Mouse (Mus musculus) erythroblast, embryonic 14.5 days (primary cell): Measurements from ENCODE around the gene Fam19a3. TPM values are rescaled to one million over a fixed set of nuclear protein-coding genes. Genes with fewer than 3 reads are reported as not detected.

ENCODE experiments used
- H3K27me3 ChIP-seq: 2 replicates; pipeline ENCODE4 v1.6.1; 2012; ENCODE audit warnings: inconsistent platforms; ENCODE audit not compliant: control insufficient read depth
- H3K36me3 ChIP-seq: 2 replicates; pipeline ENCODE4 v1.6.1; 2012; ENCODE audit warnings: mild to moderate bottlenecking, inconsistent platforms; ENCODE audit not compliant: control insufficient read depth
- H3K4me1 ChIP-seq: 2 replicates; pipeline ENCODE4 v1.6.1; 2012; ENCODE audit warnings: inconsistent platforms; ENCODE audit not compliant: control insufficient read depth
- H3K4me3 ChIP-seq: replicated peaks from 2 replicates; pipeline ENCODE3; 2012; ENCODE audit warnings: moderate library complexity, mild to moderate bottlenecking, inconsistent platforms
- H3K9me3 ChIP-seq: 2 replicates; pipeline ENCODE4 v1.6.1; 2012; ENCODE audit warnings: low read length, inconsistent platforms, mixed read lengths; ENCODE audit not compliant: control insufficient read depth
- GATA1 ChIP-seq: IDR thresholded peaks from 2 replicates; pipeline ENCODE4 v1.6.1; 2012; ENCODE audit warnings: low read length, inconsistent platforms, mixed read lengths
- TAL1 ChIP-seq: IDR thresholded peaks from 3 replicates; pipeline ENCODE4 v1.6.1; 2012; ENCODE audit warnings: low read length, inconsistent platforms, mixed read lengths
- polyA plus RNA-seq: library from polyadenylated mRNA; stranded (reverse); fragments of >175 nt; gene quantifications from 2 replicates; pipeline ENCODE4 v1.2.3, GENCODE M21; 2012

Gene Fam19a3
- polyA plus RNA-seq, 1 experiment = not detected

DNA sequence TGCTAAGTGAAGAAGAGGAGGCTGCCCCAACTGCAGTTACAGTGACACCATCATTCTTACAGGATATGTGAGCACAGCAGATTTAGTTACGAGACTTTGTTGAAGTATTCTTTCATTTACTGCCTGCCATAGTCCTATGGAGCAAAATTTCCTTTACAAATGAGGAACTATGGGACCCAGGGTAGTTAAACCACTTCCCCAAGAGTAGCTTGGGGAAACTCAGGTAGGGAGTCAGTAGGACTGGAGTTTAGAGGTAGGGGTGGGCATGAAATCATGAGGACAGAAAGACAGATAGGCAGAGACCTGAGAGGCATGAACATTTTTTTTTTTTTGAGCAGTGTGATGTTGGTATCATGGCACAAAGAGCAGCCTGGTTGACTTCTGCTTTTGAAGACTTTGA lies 37.8 kb downstream of the Fam19a3 start:
- no peaks in the 10 kb centered on the region for H3K36me3 ChIP-seq
- H3K4me3 ChIP-seq = no peak overlapping the region
- H3K4me1 ChIP-seq = no peaks in the 10 kb centered on the region
- TF ChIP-seq TAL1 = no peak
- TF ChIP-seq GATA1 = no peak
- no peaks in the 10 kb centered on the region for H3K27me3 ChIP-seq
- no peaks in the 10 kb centered on the region for H3K9me3 ChIP-seq

DNA sequence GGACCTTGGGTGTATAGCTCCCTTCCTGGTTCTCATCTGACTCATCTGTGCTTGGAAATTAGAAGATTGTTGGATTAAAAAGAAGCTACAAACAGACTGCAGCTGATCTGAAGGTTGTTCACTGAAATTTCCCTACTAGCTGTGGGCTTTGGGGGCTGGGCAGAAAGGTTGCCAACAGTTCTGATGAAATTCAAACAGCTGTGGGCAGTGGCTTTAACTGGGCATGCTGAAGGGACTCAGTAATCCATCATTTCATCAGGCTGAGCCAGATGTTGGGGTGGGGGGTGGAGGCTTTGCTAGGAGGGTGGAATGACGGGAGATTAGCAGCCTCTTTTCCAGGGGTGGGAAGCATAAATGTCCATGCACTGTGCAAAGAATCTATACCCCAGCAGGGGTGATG lies 38.5 kb downstream of the Fam19a3 start:
- Histone ChIP-seq H3K4me1 (no peaks in the 10 kb centered on the region), H3K9me3 (no peaks in the 10 kb centered on the region), H3K27me3 (no peaks in the 10 kb centered on the region), H3K36me3 (no peaks in the 10 kb centered on the region), H3K4me3 (no peak overlapping the region)
- no peak for TF ChIP-seq GATA1
- TF ChIP-seq TAL1 = no peak

DNA sequence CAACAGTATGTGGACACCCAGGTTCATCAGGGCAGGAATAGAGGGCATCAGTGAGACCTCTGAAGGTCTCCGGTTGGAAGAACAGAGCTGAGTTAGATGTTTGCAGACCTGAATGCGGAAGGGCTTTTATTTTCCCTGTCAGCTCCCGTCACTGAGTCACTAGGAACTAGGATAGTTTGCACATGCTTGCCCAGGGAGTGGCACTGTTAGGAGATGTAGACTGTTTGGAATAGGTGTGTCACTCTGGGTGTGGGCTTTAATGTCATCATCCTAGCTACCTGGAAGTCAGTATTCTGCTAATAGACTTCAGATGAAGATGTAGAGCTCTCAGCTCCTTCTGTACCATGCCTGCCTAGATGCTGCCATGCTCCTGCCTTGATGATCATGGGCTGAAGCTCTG lies 39.7 kb downstream of the Fam19a3 start:
- H3K36me3 ChIP-seq = no peaks in the 10 kb centered on the region
- no peaks in the 10 kb centered on the region for H3K9me3 ChIP-seq
- H3K4me1 ChIP-seq = no peaks in the 10 kb centered on the region
- TF ChIP-seq TAL1 (no peak), GATA1 (no peak)
- no peaks in the 10 kb centered on the region for H3K27me3 ChIP-seq
- no peak overlapping the region for H3K4me3 ChIP-seq

DNA sequence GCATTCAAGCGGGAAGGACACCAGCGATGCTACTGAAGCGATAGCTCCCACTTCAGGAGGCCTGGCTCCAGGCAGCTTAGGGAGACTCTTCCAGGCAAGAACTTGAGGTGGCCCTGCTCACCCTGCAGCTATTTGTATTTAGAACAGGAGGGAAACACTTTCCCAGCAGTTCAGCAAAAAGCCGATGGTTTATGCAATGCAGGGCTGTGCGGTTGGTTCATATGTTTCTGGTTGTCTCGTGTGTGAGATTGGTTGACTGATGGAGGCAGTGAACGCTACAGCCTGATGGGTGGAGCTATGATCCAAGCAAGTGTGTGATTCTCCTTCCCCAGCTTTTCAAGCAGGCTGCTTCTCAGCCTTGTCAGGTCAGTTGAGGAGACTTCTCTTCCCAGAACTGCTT lies 47.0 kb downstream of the Fam19a3 start:
- H3K27me3 ChIP-seq = no peaks in the 10 kb centered on the region
- no peaks in the 10 kb centered on the region for H3K4me1 ChIP-seq
- no peak overlapping the region for H3K4me3 ChIP-seq
- H3K36me3 ChIP-seq = no peaks in the 10 kb centered on the region
- H3K9me3 ChIP-seq = no peaks in the 10 kb centered on the region
- no peak for TF ChIP-seq TAL1
- no peak for TF ChIP-seq GATA1

DNA sequence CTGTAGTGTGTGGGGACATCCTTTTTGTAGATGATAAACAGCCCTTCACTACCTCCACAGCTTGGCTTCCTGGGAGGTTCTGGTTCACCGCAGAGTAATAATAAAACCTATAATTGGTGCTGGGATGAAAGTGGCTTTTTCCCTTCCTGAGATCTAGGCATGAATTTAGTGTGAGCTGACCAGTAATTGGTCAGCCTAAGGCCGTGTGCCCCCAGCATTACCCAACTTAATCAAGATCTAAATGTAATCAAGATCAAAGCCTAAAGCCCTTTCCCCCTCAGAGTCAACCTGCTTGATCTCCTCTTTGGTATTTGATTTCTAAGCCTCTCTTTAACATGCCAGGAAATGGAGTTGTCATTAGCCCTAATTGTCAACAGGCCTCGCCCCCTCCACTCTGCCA lies 48.7 kb downstream of the Fam19a3 start:
- Histone ChIP-seq H3K4me3 (no peak overlapping the region), H3K9me3 (no peaks in the 10 kb centered on the region), H3K4me1 (no peaks in the 10 kb centered on the region), H3K36me3 (no peaks in the 10 kb centered on the region), H3K27me3 (no peaks in the 10 kb centered on the region)
- TF ChIP-seq TAL1 = no peak
- no peak for TF ChIP-seq GATA1

DNA sequence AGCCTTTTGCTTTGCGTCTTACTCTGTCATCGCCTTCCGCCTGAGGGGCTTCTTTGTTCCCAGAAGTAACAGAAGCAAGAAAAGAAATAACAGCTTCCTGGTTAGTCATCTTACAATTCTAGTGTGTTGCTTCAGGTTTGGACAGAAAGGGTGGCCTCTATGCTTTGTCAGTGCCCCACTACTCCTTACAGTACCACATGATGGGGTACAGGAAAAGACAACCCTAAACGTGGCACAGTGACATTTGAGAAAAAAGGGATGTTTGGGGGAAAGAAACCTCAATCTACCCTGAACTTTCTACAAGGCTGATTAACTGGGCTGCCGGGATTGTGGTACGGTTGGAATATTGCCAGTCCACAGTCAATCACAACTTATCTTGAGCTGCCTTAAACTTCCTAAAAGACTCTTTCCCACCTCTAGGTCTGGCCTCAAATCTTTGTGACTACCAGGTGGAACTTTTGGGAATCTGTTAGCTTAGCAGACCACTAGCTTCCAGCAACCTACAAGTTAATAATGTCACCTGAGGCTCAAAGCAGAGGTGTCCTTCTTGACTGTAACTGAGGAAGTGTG lies 52.3 kb downstream of the Fam19a3 start:
- TF ChIP-seq TAL1 (no peak), GATA1 (no peak)
- no peaks in the 10 kb centered on the region for H3K27me3 ChIP-seq
- no peaks in the 10 kb centered on the region for H3K4me1 ChIP-seq
- H3K36me3 ChIP-seq = no peaks in the 10 kb centered on the region
- H3K9me3 ChIP-seq = peaks cover 8% of the 10 kb centered on the region; the same call in 1 of the 2 replicates
- no peak overlapping the region for H3K4me3 ChIP-seq

Other genes with a start within 250 kb of the Fam19a3 start
- gene Slc16a1, start 143.2 kb downstream of the Fam19a3 start, polyA plus RNA-seq = 12.8 and 18.6 TPM in 2 replicates
- not detected in 2 replicates for gene Ppm1j, start 784 bp downstream of the Fam19a3 start, polyA plus RNA-seq
- gene Rhoc, start 6.5 kb upstream of the Fam19a3 start, polyA plus RNA-seq = 0.24 and 0.47 TPM in 2 replicates
- 0.85 and 1.0 TPM in 2 replicates for gene Mov10, start 36.7 kb upstream of the Fam19a3 start, polyA plus RNA-seq
- 0.43 and 0.44 TPM in 2 replicates for gene St7l, start 82.2 kb upstream of the Fam19a3 start, polyA plus RNA-seq
- gene Capza1, start 82.7 kb upstream of the Fam19a3 start, polyA plus RNA-seq = 0.49 and 0.54 TPM in 2 replicates
- gene Wnt2b, start 180.1 kb upstream of the Fam19a3 start, polyA plus RNA-seq = not detected in 2 replicates